Comparison of ENCODE assay signal across 26 mouse cellular contexts in genomic region chr9:59938529-59938928, GRCm38 (mm10). TPM values are rescaled to one million over a fixed set of nuclear protein-coding genes. Genes with fewer than 3 reads are reported as not detected.
DNase-seq lines count a peak whose midpoint lies in the region; ATAC-seq and TF ChIP-seq lines count a peak whose summit lies in the region.
"Had no signal": no experiment of that assay in that cellular context is flagged by ENCODE, and none has a peak within 500 bp of the region (broad histone marks: within the 10 kb centered on the region; RNA-seq: fewer than 3 reads in every experiment).

No protein-coding gene starts in this region.

- H3K9ac ChIP-seq in midbrain, postnatal 0 days (replicated peaks; ENCODE audit: low read length, poor library complexity, severe bottlenecking), result no peak overlapping the region
- H3K9ac ChIP-seq: embryonic facial prominence, embryonic 15.5 days; heart, embryonic 13.5 days; hindbrain, embryonic 12.5 days had no signal

- no peak overlapping the region for H3K4me2 ChIP-seq in midbrain, postnatal 0 days (ENCODE audit: low read depth, low read length, poor library complexity, severe bottlenecking)
- H3K4me2 ChIP-seq: embryonic facial prominence, embryonic 15.5 days; heart, embryonic 13.5 days; hindbrain, embryonic 12.5 days had no signal

- peak; percentile 9 for DNase-seq in midbrain, embryonic 10.5 days (ENCODE audit: low spot score)
- DNase-seq in midbrain, postnatal 0 days (ENCODE audit: low spot score), result no peak
- peak; percentile 57 for DNase-seq in ZHBTc4 (ENCODE audit: low read depth, low spot score)
- DNase-seq in limb, embryonic 10.5 days (ENCODE audit: low spot score), result peak; percentile 35
- DNase-seq in heart, postnatal 36 days, result no peak
- no peak for DNase-seq in thymus, postnatal 0 days (ENCODE audit: low spot score)
- DNase-seq: adrenal gland, adult 8-10 months; adrenal gland, postnatal 36 days; cerebellum, adult 2 months; cerebellum, postnatal 10 days; embryo, embryonic 11 days; gastrocnemius, adult 2 months; gastrocnemius, postnatal 25 days; heart, adult 11 months; heart, postnatal 4 days had no signal

- H3K4me1 ChIP-seq in midbrain, embryonic 10.5 days, result peaks cover 6% of the 10 kb centered on the region; the same call in 1 of the 2 replicates
- H3K4me1 ChIP-seq in midbrain, postnatal 0 days (ENCODE audit: insufficient read depth, low read length), result no peaks in the 10 kb centered on the region; the same call in 1 of the 2 replicates
- H3K4me1 ChIP-seq in limb, embryonic 10.5 days, result peaks cover 37% of the 10 kb centered on the region
- H3K4me1 ChIP-seq: embryonic facial prominence, embryonic 15.5 days had no signal

- TF ChIP-seq CTCF in midbrain, postnatal 0 days (IDR thresholded peaks at IDR 0.05), result no peak

- no peaks in the 10 kb centered on the region for H3K36me3 ChIP-seq in midbrain, embryonic 10.5 days
- no peaks in the 10 kb centered on the region for H3K36me3 ChIP-seq in midbrain, postnatal 0 days (ENCODE audit: insufficient read depth, low read length)
- no peaks in the 10 kb centered on the region for H3K36me3 ChIP-seq in limb, embryonic 10.5 days
- H3K36me3 ChIP-seq: embryonic facial prominence, embryonic 15.5 days; forebrain, embryonic 10.5 days; heart, embryonic 13.5 days; hindbrain, embryonic 12.5 days had no signal

- H3K9me3 ChIP-seq in midbrain, embryonic 10.5 days (replicated peaks), result no peaks in the 10 kb centered on the region
- no peaks in the 10 kb centered on the region for H3K9me3 ChIP-seq in midbrain, postnatal 0 days (ENCODE audit: low read length)
- no peaks in the 10 kb centered on the region for H3K9me3 ChIP-seq in limb, embryonic 10.5 days (replicated peaks)
- H3K9me3 ChIP-seq: embryonic facial prominence, embryonic 15.5 days; forebrain, embryonic 10.5 days; heart, embryonic 13.5 days; hindbrain, embryonic 12.5 days had no signal

- no peaks in the 10 kb centered on the region for H3K27me3 ChIP-seq in midbrain, embryonic 10.5 days (ENCODE audit: low read depth, poor library complexity, severe bottlenecking)
- H3K27me3 ChIP-seq in midbrain, postnatal 0 days (ENCODE audit: insufficient read depth, low read length), result no peaks in the 10 kb centered on the region
- H3K27me3 ChIP-seq in limb, embryonic 10.5 days (ENCODE audit: low read depth, poor library complexity, severe bottlenecking), result no peaks in the 10 kb centered on the region
- H3K27me3 ChIP-seq: CH12.LX; embryonic facial prominence, embryonic 15.5 days; heart, embryonic 13.5 days; hindbrain, embryonic 12.5 days; Patski had no signal

- no peak for ATAC-seq in midbrain, postnatal 0 days (ENCODE audit: low FRiP score)
- ATAC-seq: forebrain, embryonic 14.5 days; hindbrain, embryonic 16.5 days; Patski had no signal

- 85% methylated on average over 8 of the region's 8 CpGs for WGBS in midbrain, embryonic 10.5 days
- 81% methylated on average over 8 of the region's 8 CpGs for WGBS in midbrain, postnatal 0 days
- 65% methylated on average over 8 of the region's 8 CpGs for whole genome bisulfite sequencing in limb, embryonic 10.5 days

- no peak overlapping the region for H3K4me3 ChIP-seq in midbrain, embryonic 10.5 days
- H3K4me3 ChIP-seq in midbrain, postnatal 0 days (ENCODE audit: low read depth, low read length), result no peak overlapping the region
- no peak overlapping the region for H3K4me3 ChIP-seq in limb, embryonic 10.5 days
- H3K4me3 ChIP-seq: embryonic facial prominence, embryonic 15.5 days; erythroblast, embryonic 14.5 days; forebrain, embryonic 10.5 days; gastrocnemius, adult 2 months; heart, embryonic 13.5 days; hindbrain, embryonic 12.5 days had no signal

- H3K27ac ChIP-seq in midbrain, embryonic 10.5 days (replicated peaks), result no peak overlapping the region
- H3K27ac ChIP-seq in midbrain, postnatal 0 days (ENCODE audit: low read depth, low read length), result no peak overlapping the region
- H3K27ac ChIP-seq in limb, embryonic 10.5 days, result peak overlapping the region; percentile 76; the same call in 1 of the 2 replicates
- H3K27ac ChIP-seq: embryonic facial prominence, embryonic 15.5 days; forebrain, embryonic 10.5 days; gastrocnemius, adult 2 months; heart, embryonic 13.5 days; hindbrain, embryonic 12.5 days had no signal

- intact Hi-C loops in heart, postnatal 36 days (cut with DNase I), result no loop called here

RNA-seq across cellular contexts. Expression of gene Nr2e3, which starts 21.9 kb away (rescaled TPM):
- polyA plus RNA-seq in midbrain, embryonic 10.5 days (2016; fragmentation: Nextera tagmentation; extraction: Ambion mirVana), result 0.06 TPM in 1 of 2 replicates, not detected in the other
- total RNA-seq in midbrain, postnatal 0 days (2014; rRNA removed), result not detected in 2 replicates
- polyA plus RNA-seq in midbrain, postnatal 0 days (2015; fragmentation: Nextera tagmentation; extraction: Ambion mirVana), result not detected in 2 replicates
- 0.11 and 0.33 TPM in 2 replicates for polyA plus RNA-seq in limb, embryonic 10.5 days (2016; fragmentation: Nextera tagmentation; extraction: Ambion mirVana)
- not detected for total RNA-seq in heart, postnatal 36 days (2021)
- polyA plus RNA-seq in thymus, postnatal 0 days (2015; fragmentation: Nextera tagmentation; extraction: Ambion mirVana), result 0.09 and 0.13 TPM in 2 replicates
- total RNA-seq: adrenal gland, adult 8-10 months; adrenal gland, postnatal 36 days; common myeloid progenitor, adult 5-6 weeks; gastrocnemius, adult 2 months; gastrocnemius, postnatal 25 days; heart, postnatal 4 days had no signal
- polyA plus RNA-seq: cerebellum, adult 2 months; erythroblast, embryonic 14.5 days; forebrain, embryonic 10.5 days; forebrain, embryonic 14.5 days; heart, embryonic 13.5 days; heart, postnatal 0 days; hindbrain, embryonic 16.5 days; Patski had no signal

Comparison
In these comparisons a context has a peak if more than half of its experiments do, and no peak if none do; other contexts are left out.
1. DNase-seq: peak in midbrain, embryonic 10.5 days (single experiment), ZHBTc4 (single experiment) and limb, embryonic 10.5 days (single experiment); none in midbrain, postnatal 0 days (single experiment), heart, postnatal 36 days (0 of 2) and thymus, postnatal 0 days (single experiment).